Mouse (Mus musculus) large intestine, adult 2 months (tissue): ENCODE results near the gene Cib2. TPM values are rescaled to one million over a fixed set of nuclear protein-coding genes. Genes with fewer than 3 reads are reported as not detected.

ENCODE experiments used
- DNase-seq: peaks from one replicate; pipeline ENCODE4 v3.0.0-alpha.2; 2012; ENCODE audit warnings: low read depth, low spot score
- WGBS: fragments of 180-500 bp; shearing (Covaris S2); methylation state at CpG from one replicate; pipeline ENCODE4 v1.1.7; 2018; 5-methylcytosine and 5-hydroxymethylcytosine counted together
- polyA plus RNA-seq: library from polyadenylated mRNA; depleted of rRNA; stranded (reverse); fragments of >200 nt; gene quantifications from 2 replicates; pipeline ENCODE4 v1.2.3, GENCODE M21; 2012

The Cib2 gene
- polyA plus RNA-seq, 1 experiment, result 4.5 TPM

- DNase-seq, result no peak
- 22% methylated on average over 5 of the region's 5 CpGs for WGBS
These were observed 7.6 kb downstream of the Cib2 start for GRCm38 (mm10) chr9:54552409-54552808.

DNA sequence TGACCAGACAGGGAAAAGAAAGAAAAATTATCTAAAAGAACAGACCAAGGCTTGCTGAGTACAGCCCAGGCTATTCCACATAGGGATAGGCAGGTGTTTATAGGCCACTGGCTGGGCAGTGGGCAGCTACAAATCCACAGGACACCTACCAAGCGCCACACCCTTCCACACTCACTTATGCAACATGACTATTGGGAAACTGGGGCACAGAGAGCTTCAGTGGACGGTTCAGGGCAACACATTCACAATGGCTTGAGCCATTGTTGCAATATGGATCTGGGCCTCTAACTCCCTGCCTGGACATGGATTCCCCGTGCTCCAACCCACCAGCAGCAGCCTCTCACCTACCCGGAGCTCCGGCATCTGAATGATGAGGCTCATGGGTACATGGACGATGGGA lies 10.6 kb downstream of the Cib2 start:
- DNase-seq, result no peak

DNA sequence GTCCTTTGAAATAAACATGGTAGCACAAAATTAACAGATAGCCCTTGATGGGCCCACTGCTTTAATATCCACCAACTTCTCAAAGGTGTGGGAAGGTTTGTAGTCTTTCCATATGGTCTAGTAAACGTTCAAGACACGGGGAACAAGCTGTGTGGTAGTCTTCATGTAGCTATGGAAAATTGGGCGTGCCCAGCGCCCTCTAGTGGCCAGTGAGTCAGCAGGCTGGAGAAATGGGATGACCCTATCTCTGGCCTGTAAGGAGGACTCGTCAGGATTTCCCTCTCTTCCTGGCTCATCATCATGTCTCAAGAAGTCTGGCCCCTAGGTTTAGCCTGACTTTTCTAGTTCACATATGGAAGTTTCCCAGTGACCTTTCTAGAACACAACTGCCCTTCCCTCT lies 12.5 kb downstream of the Cib2 start:
- 11% methylated on average over 5 of the region's 5 CpGs for WGBS
- no peak for DNase-seq

More for the DNA sequence above, 10.6 kb downstream of the Cib2 start:
- 89% methylated on average over 6 of the region's 6 CpGs for WGBS

- no peak for DNase-seq
- WGBS, result 91% methylated on average over 4 of the region's 4 CpGs
These were observed 15.1 kb downstream of the Cib2 start for GRCm38 (mm10) chr9:54544954-54545315.

- 80% methylated on average over 9 of the region's 9 CpGs for WGBS
- no peak for DNase-seq
These were observed 15.6 kb downstream of the Cib2 start for GRCm38 (mm10) chr9:54544212-54544953.

- no peak for DNase-seq
- 67% methylated on average over 5 of the region's 5 CpGs for WGBS
These were observed 19.2 kb downstream of the Cib2 start for GRCm38 (mm10) chr9:54540801-54541200.

- WGBS, result 90% methylated on average over 14 of the region's 14 CpGs
- DNase-seq, result no peak
These were observed 21.3 kb downstream of the Cib2 start, which contains the start of gene Sh2d7 for GRCm38 (mm10) chr9:54538684-54539083. Gene Sh2d7 (plus strand): TSS chr9:54538984.

GRCm38 (mm10) chr9:54538244-54538643 lies 21.8 kb downstream of the Cib2 start:
- WGBS, result 92% methylated on average over 3 of the region's 3 CpGs
- DNase-seq, result no peak

DNA sequence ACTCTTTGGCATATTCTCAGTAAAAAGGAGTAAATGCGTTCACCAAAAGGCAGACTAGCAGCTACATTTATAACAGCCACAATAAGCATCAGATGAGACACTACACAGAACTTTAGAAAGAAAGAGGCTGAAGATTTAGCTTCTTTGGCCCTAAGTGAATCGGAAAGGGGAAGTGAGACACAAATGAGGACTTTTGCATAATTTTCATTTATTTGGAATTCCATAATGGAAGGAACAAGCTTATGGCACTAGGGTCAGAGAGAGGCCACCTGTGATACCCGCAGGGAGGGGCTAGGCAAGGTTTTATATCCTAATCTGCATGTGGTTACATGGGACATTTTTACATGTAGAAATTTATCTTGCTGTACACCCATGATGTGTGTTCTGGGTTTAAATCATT lies 22.5 kb downstream of the Cib2 start:
- 69% methylated on average over 3 of the region's 3 CpGs for WGBS
- no peak for DNase-seq

GRCm38 (mm10) chr9:54537030-54537429 lies 23.0 kb downstream of the Cib2 start:
- WGBS, result 50% methylated on average over 4 of the region's 4 CpGs
- DNase-seq, result no peak

DNA sequence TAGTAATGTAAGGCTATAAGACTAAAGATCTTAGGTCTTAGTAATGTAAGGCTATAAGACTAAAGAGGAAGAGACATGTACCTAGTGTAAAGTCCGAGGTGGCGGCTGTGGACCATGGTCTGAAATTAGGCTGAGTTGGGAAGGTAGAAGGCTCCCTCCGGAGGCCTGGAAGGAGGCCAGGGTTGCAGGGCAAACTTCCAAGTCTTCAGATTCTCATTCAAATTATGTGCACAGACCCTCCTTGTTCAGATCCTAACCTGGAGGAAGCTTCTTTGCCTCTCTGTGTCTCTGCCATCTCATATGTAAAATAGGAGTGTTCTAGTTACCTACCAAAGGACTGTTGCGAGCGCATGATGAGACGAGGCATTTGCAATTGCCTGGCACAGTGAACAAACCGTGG lies 23.8 kb downstream of the Cib2 start:
- 60% methylated on average over 7 of the region's 7 CpGs for WGBS
- DNase-seq, result no peak

DNA sequence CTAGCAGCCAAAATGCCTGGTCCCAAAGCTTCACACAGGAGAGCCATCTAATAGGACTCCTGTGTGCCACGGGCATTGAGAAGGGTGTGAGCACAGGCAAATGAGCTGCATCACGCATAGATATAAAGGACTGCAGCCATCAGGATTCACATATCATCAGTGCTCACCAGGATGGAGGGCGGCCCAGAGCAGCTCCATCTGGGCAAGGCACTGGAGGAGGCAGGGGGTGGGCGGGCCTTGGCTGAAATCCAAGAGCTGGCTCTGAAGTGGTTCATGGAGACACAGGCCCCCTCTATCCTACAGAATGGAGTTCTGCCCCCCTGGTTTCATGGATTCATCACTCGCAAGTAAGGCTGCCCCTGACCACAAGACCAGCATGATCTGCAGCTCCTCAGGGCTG lies 26.0 kb downstream of the Cib2 start:
- no peak for DNase-seq
- WGBS, result 65% methylated on average over 5 of the region's 5 CpGs

- WGBS, result 76% methylated on average over 2 of the region's 2 CpGs
- DNase-seq, result no peak
These were observed 27.1 kb downstream of the Cib2 start for GRCm38 (mm10) chr9:54532926-54533325.

DNA sequence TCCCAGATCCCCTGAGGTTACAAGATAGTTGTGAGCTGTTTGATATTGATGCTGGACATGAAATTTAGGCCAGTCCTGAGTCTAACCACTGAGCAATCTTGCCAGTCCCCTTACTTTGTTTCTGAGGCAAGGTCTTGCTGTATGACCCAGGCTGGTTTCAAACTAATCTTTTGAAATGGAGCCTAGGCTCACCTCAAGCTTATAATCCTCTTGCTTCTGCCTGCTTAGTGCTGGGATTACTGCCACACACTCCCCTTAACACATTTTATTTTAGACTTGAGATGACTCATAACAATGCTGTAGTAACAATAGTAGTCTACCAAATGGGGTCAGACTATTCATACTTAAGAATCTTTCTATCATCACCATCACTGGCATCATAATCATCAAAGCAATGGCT lies 28.6 kb downstream of the Cib2 start:
- no peak for DNase-seq

- 82% methylated on average over 6 of the region's 6 CpGs for WGBS
- DNase-seq, result no peak
These were observed 29.2 kb downstream of the Cib2 start for GRCm38 (mm10) chr9:54530836-54531235.

DNA sequence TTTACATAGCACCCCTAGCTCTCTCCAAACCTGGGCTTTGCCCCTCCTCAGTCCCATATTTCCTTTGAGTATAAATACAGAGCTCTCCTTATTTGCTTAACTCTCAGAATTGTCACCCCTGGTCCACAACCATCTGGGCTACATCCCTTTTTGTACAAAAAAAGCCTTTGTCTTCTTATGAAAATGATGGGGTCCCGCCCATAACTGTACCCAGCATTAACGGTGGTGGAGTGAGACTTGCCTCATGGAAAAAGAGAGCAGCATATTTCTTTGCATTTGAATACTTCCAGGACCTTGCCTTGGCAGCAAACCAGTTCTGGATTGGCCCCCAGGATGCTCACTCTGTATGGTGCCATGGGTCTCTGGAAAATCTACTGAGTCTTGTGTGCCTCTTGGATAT lies 30.1 kb downstream of the Cib2 start:
- no peak for DNase-seq

DNA sequence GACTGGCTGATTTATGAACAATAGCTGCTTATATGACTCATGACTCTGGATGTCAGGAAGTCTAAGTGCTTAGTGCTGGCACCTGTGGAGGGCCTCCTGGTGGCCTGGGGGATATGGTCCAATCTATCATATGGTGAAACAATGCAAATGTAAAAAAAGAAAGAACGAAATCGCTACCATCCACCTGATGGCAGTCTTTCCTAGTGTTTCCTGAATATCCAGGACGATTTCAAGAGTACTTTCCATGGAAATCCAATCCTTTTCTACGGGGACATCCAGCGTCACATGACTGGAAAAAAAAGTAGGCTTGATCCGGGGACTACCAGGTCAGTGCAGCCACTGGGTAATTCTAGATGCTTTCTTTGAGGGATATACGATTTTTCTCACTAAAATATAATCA lies 32.3 kb downstream of the Cib2 start:
- whole genome bisulfite sequencing, result 63% methylated on average over 7 of the region's 7 CpGs
- DNase-seq, result no peak

More for the DNA sequence above, 30.1 kb downstream of the Cib2 start:
- 57% methylated on average over 2 of the region's 2 CpGs for WGBS

- 28% methylated on average over 4 of the region's 4 CpGs for WGBS
- DNase-seq, result no peak
These were observed 39.7 kb downstream of the Cib2 start for GRCm38 (mm10) chr9:54520286-54520685.

- DNase-seq, result no peak
- 45% methylated on average over 7 of the region's 7 CpGs for WGBS
These were observed 41.1 kb downstream of the Cib2 start for GRCm38 (mm10) chr9:54518921-54519320.

- no peak for DNase-seq
- WGBS, result 86% methylated on average over 2 of the region's 2 CpGs
These were observed 44.0 kb downstream of the Cib2 start for GRCm38 (mm10) chr9:54515991-54516390.

DNA sequence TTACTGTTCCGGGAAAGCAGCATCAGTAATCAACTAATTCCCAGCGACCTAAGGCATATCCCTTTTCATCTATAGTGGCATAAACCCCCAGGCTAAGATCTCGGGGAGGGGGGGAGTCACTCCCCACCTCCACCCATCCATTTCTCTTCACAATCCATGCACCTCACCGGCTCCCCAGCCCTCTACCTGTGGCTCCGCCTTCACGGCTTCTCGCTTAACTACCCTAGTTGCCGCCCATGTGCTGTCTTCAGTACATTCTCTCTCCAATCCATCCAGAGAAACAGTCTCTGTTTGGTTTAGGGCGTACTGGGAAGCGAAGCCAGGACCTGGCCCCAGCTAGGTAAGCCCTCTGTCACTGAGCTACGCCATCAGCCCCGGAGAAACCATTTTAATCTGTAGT lies 57.1 kb downstream of the Cib2 start:
- DNase-seq, result no peak
- 13% methylated on average over 12 of the region's 12 CpGs for WGBS

DNA sequence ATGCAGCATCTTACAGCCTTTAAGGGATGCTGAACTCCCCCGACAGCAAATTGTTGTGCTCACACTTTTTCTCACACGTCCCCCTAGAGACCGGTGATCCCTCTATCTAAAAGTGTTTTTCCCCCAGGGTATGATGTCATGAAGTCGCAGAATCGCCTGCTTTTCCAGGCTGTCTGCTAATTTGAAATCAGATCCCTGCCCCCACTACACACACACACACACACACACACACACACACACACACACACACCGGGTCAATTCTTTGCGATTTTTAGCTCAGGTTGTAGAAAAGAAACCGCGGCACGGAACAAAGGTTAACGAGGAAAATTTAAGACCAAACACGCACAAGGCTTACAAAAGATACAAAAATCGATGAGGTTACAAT lies 57.9 kb downstream of the Cib2 start:
- DNase-seq, result no peak
- WGBS, result 3% methylated on average over 13 of the region's 13 CpGs
